Mouse (Mus musculus) brain, embryonic 14.5 days (tissue): ENCODE results near the gene Dchs1. TPM values are rescaled to one million over a fixed set of nuclear protein-coding genes. Genes with fewer than 3 reads are reported as not detected.
"Not testable (repeated sequence)": the region's sequence is repeated elsewhere in the genome, so short reads cannot be mapped to it uniquely, and the experiment has no call there.

Source experiments
- DNase-seq: peaks from one replicate; pipeline ENCODE4 v3.0.0-alpha.2; 2011; ENCODE audit warnings: low read depth
- CTCF ChIP-seq: fragments of 200-500 bp; IDR thresholded peaks from 2 replicates; pipeline ENCODE4 v1.5.1; 2012; ENCODE audit warnings: inconsistent platforms, mild to moderate bottlenecking, moderate library complexity, borderline replicate concordance; ENCODE audit not compliant: insufficient read depth, insufficient read length; ENCODE audit errors: extremely low read depth
- POLR2A ChIP-seq: fragments of 200-500 bp; IDR thresholded peaks from 2 replicates; pipeline ENCODE4 v1.6.1; 2012; ENCODE audit warnings: mild to moderate bottlenecking, inconsistent platforms, borderline replicate concordance; ENCODE audit not compliant: poor library complexity, insufficient read depth, insufficient read length, severe bottlenecking; ENCODE audit errors: extremely low read depth
- polyA plus RNA-seq: library from polyadenylated mRNA; depleted of rRNA; stranded (reverse); fragments of >200 nt; gene quantifications from 2 replicates; pipeline ENCODE4 v1.2.3, GENCODE M21; 2012

Dchs1 gene
- polyA plus RNA-seq, 1 experiment = 87.4 TPM

DNA sequence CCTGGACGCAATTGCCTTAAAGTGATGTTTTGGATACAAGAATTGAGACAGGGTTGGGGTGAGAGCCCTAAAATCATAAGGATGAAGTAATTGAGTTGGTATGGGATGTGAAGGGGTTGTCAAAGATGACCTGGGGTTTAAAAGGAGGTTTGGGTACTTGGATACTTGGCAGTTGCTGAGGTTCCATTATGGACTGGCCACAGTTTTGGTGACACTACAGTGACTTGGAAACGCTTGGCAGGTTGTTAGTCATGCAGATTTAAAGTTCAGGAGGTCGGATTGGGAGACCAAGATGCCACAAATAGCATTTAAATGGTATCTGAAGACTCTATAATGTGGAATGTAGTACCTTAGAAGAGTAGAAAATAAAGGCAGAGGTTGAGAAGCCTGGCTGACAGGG lies 49.8 kb downstream of the Dchs1 start:
- no peak for DNase-seq
- TF ChIP-seq POLR2A = no peak
- TF ChIP-seq CTCF = no peak

DNA sequence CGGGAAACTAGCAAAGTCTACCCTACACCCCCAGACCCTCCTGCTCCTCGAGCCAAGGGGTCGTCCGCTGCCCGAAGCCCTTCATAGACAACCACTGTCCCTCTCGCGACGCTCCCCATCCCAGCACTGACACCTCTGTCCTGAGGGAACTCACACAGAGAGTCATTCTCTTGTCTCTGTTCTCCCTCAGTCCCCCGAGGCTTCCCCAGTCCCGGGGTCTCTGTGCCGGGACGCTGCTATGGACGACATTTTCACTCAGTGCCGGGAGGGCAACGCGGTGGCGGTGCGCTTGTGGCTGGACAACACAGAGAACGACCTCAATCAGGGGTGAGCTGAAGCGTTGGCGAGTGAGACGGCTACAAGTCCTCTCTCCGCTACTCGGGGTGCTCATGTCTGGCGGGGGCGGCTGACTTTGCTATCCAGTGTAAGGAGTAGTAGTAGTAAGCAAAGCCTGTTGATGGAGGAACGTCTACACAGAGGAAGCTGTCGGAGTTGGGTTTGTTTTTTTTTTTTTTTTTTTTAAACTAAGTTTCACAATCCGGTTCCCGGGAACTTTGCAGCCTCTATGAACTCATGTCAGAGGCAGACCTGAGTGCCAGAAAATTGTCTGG lies 50.4 kb downstream of the Dchs1 start, which contains the start of gene Rrp8:
TSS of gene Rrp8 (minus strand) at position 475 of the 611 bp plus-strand sequence.
- TF ChIP-seq POLR2A = no peak
- TF ChIP-seq CTCF = no peak
- DNase-seq = peak; percentile 36

DNA sequence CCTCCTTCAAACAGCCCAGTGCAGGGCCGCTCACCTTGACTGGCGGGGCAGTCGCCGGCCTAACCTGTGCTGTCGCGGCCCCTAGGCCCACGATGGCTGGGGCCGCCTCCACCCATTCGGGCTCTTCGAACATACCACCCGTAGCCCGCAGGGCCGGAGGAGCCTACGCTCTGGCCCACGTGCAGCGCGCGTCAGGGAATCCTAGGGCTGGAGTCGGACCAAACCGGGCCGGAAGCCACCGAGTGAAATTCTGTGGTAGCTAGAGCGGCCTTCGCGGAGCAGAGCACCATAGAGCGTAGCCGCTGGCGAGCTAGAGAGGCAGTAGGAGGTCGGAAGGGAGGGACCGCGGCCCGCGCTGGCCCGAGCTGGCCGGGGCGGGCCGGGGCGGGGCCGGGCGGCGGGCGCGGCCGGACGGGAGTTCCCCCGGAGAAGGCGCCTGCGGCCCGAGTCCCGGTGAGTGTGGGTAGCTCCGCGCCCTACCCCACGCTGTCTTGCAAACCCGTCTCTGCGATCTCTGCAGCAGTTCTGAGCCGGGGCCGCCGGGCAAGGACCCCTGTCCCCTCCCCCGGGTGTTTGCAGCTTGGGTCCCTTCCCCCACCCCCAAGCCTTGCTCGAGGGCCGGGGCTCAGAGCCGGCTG lies 51.1 kb downstream of the Dchs1 start, which contains the start of gene Ilk:
TSS of gene Ilk (plus strand) at position 329 of the 638 bp plus-strand sequence.
- TF ChIP-seq CTCF (no peak), POLR2A (peak; percentile 52; the same call in 1 of the 2 replicates)

DNA sequence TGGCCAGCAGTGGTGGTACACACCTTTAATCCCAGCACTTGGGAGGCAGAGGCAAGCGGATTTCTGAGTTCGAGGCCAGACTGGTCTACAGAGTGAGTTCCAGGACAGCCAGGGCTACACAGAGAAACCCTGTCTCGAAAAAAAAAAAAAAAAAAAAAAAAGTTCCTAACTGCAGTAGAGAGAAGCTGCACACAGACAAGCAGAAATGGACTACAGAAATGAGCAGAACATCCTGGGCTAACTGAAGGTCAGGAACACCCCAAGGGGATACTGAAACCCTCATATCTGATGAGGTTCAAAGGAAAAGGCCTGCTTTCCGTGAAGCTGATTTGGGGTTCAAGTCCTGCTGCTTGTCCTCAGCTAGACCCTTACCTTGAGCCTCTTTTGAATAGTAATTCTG lies 52.0 kb downstream of the Dchs1 start:
- DNase-seq = not testable (repeated sequence)

More for the DNA sequence above, 51.1 kb downstream of the Dchs1 start, which contains the start of gene Ilk:
- DNase-seq = peak; percentile 96

DNA sequence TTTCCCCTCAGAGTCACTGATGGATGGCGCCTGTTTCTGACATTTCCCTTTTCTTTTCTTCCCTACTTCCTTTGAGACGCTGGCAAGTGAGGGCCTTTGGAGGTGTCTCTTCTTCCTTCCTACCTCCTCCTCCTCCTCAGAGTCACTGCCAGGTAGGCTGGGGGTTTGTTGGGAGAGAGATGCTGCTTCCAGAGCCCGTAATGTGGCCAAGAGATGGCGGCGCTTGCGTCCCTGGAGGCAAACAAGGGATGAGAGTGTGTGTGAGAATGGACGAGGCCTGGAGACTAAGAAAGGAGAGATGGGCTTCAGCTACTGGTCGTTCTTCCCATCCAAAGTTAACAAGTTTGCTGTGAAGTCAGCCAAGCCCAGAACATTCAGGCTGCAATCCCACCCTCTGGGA lies 52.6 kb downstream of the Dchs1 start:
- TF ChIP-seq POLR2A = no peak
- TF ChIP-seq CTCF = no peak

DNA sequence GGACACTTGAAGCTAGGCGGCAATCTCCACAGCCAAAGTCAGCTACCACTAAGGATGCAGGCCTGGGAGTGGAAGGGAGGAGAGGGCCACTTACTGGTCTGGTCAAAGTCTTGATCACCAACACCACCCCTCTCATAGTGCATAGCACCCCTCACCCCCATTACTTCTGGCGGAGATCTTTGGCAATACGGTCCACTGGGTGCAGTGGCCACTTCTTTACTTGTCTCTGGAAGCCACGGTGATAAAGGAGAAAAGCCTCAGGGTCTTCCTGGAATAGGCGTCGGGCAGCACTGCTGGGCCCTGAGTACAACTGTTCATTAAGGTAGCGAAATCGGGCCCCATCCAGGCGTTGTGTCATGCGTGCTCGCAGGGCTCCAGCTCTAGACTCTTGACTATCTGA lies 53.6 kb downstream of the Dchs1 start:
- no peak for TF ChIP-seq CTCF
- TF ChIP-seq POLR2A = no peak
- no peak for DNase-seq

More for the DNA sequence above, 52.6 kb downstream of the Dchs1 start:
- no peak for DNase-seq

DNA sequence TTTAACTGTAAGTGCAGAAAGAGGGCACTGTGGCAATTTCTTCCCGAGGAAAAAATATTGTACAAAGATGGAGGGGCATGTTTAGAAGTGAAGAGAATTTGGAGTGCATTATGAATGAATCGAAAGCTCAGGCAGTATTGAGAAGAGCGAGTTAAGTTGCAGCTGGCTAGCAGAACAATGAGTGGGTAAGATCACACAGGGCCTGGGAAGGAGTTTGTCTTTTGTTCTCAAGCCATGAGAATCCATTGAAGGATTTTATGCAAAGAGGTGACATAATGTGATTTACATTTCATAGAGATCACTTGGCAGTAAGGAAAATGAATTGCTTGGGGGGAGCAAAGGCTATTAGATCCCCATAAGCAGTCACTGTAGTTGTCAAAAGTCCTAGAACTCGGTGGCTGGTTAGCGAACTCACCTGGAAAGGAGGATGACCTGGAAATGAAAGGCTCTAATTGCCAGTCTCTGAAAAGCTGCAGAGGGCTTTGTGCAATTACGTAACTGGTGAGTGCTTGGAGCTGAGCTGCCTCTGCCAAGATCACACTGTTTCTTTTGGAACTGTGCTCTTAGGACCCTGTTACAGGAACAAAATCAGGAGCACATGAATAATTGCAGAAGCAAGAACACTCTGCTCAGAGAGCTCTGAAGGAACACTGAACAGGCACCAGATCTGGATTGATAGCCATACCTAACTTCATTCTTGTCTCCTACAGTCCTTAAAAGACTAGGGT lies 58.6 kb downstream of the Dchs1 start:
- DNase-seq = peak; percentile 82

DNA sequence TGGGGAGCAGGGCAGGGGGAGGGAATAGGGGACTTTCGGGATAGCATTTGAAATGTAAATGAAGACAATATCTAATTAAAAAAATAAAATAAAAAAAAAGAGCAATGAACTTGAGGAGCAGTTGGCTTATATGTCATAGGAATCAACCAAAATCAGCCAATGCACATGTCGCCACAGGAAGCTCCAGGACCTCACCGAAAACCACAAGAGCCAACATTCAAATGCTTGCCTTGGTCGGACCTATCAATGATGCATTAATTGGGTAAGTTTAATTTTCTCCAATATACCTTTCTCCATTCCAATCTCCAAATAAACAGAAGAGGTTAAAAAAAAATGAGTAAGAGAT lies 60.5 kb downstream of the Dchs1 start:
- no peak for TF ChIP-seq CTCF
- no peak for TF ChIP-seq POLR2A

More for the DNA sequence above, 58.6 kb downstream of the Dchs1 start:
- TF ChIP-seq POLR2A (no peak), CTCF (no peak)

DNA sequence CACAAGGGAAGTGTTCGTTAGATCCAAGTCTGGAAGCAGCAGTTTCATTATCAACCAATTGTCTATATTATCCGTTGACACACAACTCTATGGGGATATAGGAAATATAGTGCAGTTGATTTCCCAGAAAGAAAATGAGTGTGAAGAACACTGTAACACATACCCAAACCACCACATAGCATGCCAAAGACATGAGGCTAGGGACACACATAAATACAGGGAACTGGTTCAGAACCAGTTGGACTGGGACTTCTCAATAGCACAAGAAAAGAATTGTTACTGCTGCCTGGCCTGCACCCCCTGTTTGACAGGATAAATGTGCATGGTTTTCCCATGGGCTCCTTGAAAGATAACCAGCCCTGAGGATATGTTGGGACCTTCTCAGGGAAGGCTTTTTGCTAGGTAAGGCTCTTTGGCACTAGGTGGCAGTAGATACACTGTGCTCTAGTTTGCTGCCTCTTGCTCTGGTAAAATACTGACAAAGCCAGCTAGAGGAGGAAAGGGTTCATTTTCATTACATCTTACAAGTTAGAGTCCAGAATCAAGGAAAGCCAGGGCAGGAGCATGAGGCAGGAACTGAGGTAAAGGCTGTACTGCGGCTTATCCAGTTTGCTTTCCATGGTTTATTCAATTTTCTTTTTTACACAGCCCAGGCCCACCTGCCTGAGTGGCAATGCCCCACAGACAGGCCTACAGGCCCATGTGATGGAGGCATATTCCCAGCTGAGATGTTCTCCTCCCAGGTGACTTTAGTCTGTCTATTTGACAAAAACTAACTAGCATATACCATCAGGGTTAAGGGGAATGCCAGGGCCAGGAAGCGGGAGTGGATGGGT lies 61.1 kb downstream of the Dchs1 start:
- peak; percentile 90 for DNase-seq
- no peak for TF ChIP-seq POLR2A
- peak; percentile 80; the same call in 1 of the 2 replicates for TF ChIP-seq CTCF

More for the DNA sequence above, 60.5 kb downstream of the Dchs1 start:
- no peak for DNase-seq

DNA sequence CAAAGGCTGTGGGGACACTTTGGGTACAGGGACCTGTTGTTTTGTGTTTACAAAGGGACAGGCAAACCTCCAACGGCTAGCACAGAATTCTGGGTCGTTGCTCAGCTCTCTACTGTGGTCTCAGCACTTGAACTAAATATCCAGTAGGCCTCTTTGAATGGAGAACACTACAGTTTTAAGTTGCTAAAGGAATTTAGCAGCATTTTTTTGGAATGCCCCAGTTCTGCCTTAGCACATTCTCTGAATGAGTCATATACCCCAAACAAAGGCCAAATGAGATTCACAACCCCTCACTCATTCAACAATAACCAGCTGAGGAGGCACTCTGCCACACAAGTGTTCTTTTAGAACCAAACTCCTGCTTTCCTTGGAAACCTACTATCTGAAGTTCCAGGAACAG lies 65.5 kb downstream of the Dchs1 start:
- DNase-seq = no peak
- TF ChIP-seq POLR2A = no peak
- no peak for TF ChIP-seq CTCF

DNA sequence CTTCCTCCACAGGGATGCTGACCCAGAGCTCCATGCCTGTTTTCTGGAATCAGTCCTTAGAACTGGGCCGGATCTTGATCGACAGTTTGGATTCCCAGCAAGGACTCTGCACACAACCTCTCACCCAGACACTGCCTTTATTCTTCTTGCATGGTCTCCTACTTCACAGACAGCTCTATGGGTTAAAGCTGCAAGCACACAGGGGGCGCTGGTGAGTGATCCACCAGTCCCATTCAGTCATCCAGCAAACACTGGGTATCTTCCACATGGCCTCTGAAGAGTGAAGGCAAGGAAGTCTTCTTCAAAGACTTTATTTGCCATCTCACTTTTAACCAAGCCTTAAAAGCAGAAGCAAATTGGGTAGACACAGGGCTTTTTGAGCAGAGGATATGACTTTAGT lies 72.1 kb downstream of the Dchs1 start:
- TF ChIP-seq POLR2A (no peak), CTCF (no peak)

More for the DNA sequence above, 72.1 kb downstream of the Dchs1 start:
- no peak for DNase-seq
